Mouse (Mus musculus) midbrain, embryonic 10.5 days (tissue): ENCODE results near the gene Ly6g6f. TPM values are rescaled to one million over a fixed set of nuclear protein-coding genes. Genes with fewer than 3 reads are reported as not detected.
A peak's percentile ranks its signal among the peaks of the same experiment; 100 is the strongest.
"Not testable (repeated sequence)": the region's sequence is repeated elsewhere in the genome, so short reads cannot be mapped to it uniquely, and the experiment has no call there.

Source experiments
- DNase-seq: peaks from one replicate; pipeline ENCODE4 v3.0.0-alpha.2; 2017; ENCODE audit warnings: low spot score
- H3K27ac ChIP-seq: fragments of 300-500 bp; sonication (generic); replicated peaks from 2 replicates; pipeline ENCODE4 v1.5.1; 2016; ENCODE audit warnings: mild to moderate bottlenecking
- H3K27me3 ChIP-seq: fragments of 300-500 bp; sonication (generic); 2 replicates; pipeline ENCODE4 v1.6.1; 2016; ENCODE audit warnings: low read depth, mild to moderate bottlenecking; ENCODE audit not compliant: poor library complexity, severe bottlenecking
- H3K36me3 ChIP-seq: fragments of 300-500 bp; sonication (generic); 2 replicates; pipeline ENCODE4 v1.6.1; 2016; ENCODE audit warnings: mild to moderate bottlenecking, moderate library complexity
- H3K4me1 ChIP-seq: fragments of 300-500 bp; sonication (generic); 2 replicates; pipeline ENCODE4 v1.6.1; 2016
- H3K4me3 ChIP-seq: fragments of 300-500 bp; sonication (generic); 2 replicates; pipeline ENCODE4 v1.5.1; 2016; ENCODE audit warnings: mild to moderate bottlenecking, moderate library complexity
- H3K9me3 ChIP-seq: fragments of 300-500 bp; sonication (generic); replicated peaks from 2 replicates; pipeline ENCODE4 v1.6.1; 2016; ENCODE audit warnings: mild to moderate bottlenecking
- WGBS: fragments of 180-500 bp; shearing (Covaris S2); methylation state at CpG from one replicate; pipeline ENCODE4 v1.1.7; 2016; 5-methylcytosine and 5-hydroxymethylcytosine counted together
- polyA plus RNA-seq: library from polyadenylated mRNA; unstranded; fragments of >200 nt; fragmentation: Nextera tagmentation; extraction: Ambion mirVana; gene quantifications from 2 replicates; pipeline ENCODE4 v1.2.1, GENCODE M21; 2016

Ly6g6f gene
- 0.70 and 0.86 TPM in 2 replicates for polyA plus RNA-seq

- Histone ChIP-seq H3K9me3 (no peaks in the 10 kb centered on the region), H3K4me3 (no peak within 1 kb of the TSS), H3K4me1 (peaks cover 10% of the 10 kb centered on the region), H3K36me3 (peaks cover under 1% of the 10 kb centered on the region; the same call in 1 of the 2 replicates), H3K27me3 (no peaks in the 10 kb centered on the region), H3K27ac (no peak within 1 kb of the TSS)
- DNase-seq: no peak
- WGBS: 86% methylated on average over 7 of the region's 7 CpGs
These were observed at the start of gene Ly6g6f for GRCm38 (mm10) chr17:35085208-35085865. Gene Ly6g6f (minus strand): TSS chr17:35085610.

- peak; percentile 93 for DNase-seq
- H3K4me1 ChIP-seq: peaks cover 23% of the 10 kb centered on the region
- peak within 1 kb of the TSS; percentile 86 for H3K4me3 ChIP-seq
- H3K27ac ChIP-seq: peak within 1 kb of the TSS; percentile 99
- WGBS: under 1% methylated on average over 66 of the region's 66 CpGs
- H3K9me3 ChIP-seq: no peaks in the 10 kb centered on the region
- peaks cover 34% of the 10 kb centered on the region for H3K36me3 ChIP-seq
- no peaks in the 10 kb centered on the region for H3K27me3 ChIP-seq
These were observed 49.6 kb upstream of the Ly6g6f start, which contains the start of gene Bag6 for GRCm38 (mm10) chr17:35134801-35135590. Gene Bag6 (plus strand): TSS chr17:35135178.

- Histone ChIP-seq H3K27ac (no peak overlapping the region), H3K4me3 (peak overlapping the region; percentile 8; the same call in 1 of the 2 replicates), H3K9me3 (no peaks in the 10 kb centered on the region), H3K36me3 (peaks cover 24% of the 10 kb centered on the region), H3K27me3 (no peaks in the 10 kb centered on the region), H3K4me1 (peaks cover 19% of the 10 kb centered on the region)
- DNase-seq: no peak
- WGBS: 93% methylated on average over 7 of the region's 7 CpGs
These were observed 48.1 kb upstream of the Ly6g6f start for GRCm38 (mm10) chr17:35133517-35133916.

- H3K4me1 ChIP-seq: peaks cover 23% of the 10 kb centered on the region
- no peaks in the 10 kb centered on the region for H3K27me3 ChIP-seq
- WGBS: 74% methylated on average over 3 of the region's 3 CpGs
- no peak overlapping the region for H3K27ac ChIP-seq
- no peak overlapping the region for H3K4me3 ChIP-seq
- no peaks in the 10 kb centered on the region for H3K9me3 ChIP-seq
- peaks cover 18% of the 10 kb centered on the region for H3K36me3 ChIP-seq
- DNase-seq: no peak
These were observed 46.8 kb upstream of the Ly6g6f start for GRCm38 (mm10) chr17:35132174-35132560.

GRCm38 (mm10) chr17:35131500-35132173, 46.2 kb upstream of the Ly6g6f start, which contains the start of gene Apom:
Gene Apom (minus strand): TSS chr17:35132050.
- Histone ChIP-seq H3K9me3 (no peaks in the 10 kb centered on the region), H3K36me3 (peaks cover 18% of the 10 kb centered on the region), H3K4me3 (peak within 1 kb of the TSS; percentile 21; the same call in 1 of the 2 replicates), H3K4me1 (peaks cover 23% of the 10 kb centered on the region), H3K27me3 (no peaks in the 10 kb centered on the region), H3K27ac (no peak within 1 kb of the TSS)
- 82% methylated on average over 15 of the region's 15 CpGs for WGBS
- no peak for DNase-seq

GRCm38 (mm10) chr17:35131038-35131437, 45.6 kb upstream of the Ly6g6f start:
- peaks cover 18% of the 10 kb centered on the region for H3K36me3 ChIP-seq
- no peak for DNase-seq
- H3K27ac ChIP-seq: no peak overlapping the region
- H3K27me3 ChIP-seq: no peaks in the 10 kb centered on the region
- no peaks in the 10 kb centered on the region for H3K9me3 ChIP-seq
- peaks cover 23% of the 10 kb centered on the region for H3K4me1 ChIP-seq
- H3K4me3 ChIP-seq: no peak overlapping the region
- WGBS: 90% methylated on average over 8 of the region's 8 CpGs

- H3K4me3 ChIP-seq: no peak overlapping the region
- H3K9me3 ChIP-seq: no peaks in the 10 kb centered on the region
- H3K27ac ChIP-seq: no peak overlapping the region
- no peaks in the 10 kb centered on the region for H3K27me3 ChIP-seq
- 76% methylated on average over 11 of the region's 11 CpGs for WGBS
- peaks cover 29% of the 10 kb centered on the region for H3K36me3 ChIP-seq
- H3K4me1 ChIP-seq: peaks cover 29% of the 10 kb centered on the region
- no peak for DNase-seq
These were observed 43.6 kb upstream of the Ly6g6f start for GRCm38 (mm10) chr17:35128996-35129395.

GRCm38 (mm10) chr17:35127017-35127416, 41.6 kb upstream of the Ly6g6f start:
- peak overlapping the region; percentile 78 for H3K4me3 ChIP-seq
- peaks cover 37% of the 10 kb centered on the region for H3K36me3 ChIP-seq
- no peak for DNase-seq
- 0 out of 2 replicates have a peak overlapping the region, but pooled peaks have one; percentile 92 for H3K27ac ChIP-seq
- 71% methylated on average over 13 of the region's 13 CpGs for WGBS
- no peaks in the 10 kb centered on the region for H3K27me3 ChIP-seq
- peaks cover 36% of the 10 kb centered on the region for H3K4me1 ChIP-seq
- H3K9me3 ChIP-seq: no peaks in the 10 kb centered on the region

- Histone ChIP-seq H3K27me3 (no peaks in the 10 kb centered on the region), H3K4me1 (peaks cover 41% of the 10 kb centered on the region), H3K36me3 (peaks cover 37% of the 10 kb centered on the region), H3K9me3 (no peaks in the 10 kb centered on the region), H3K27ac (peak within 1 kb of the TSS; percentile 92), H3K4me3 (peak within 1 kb of the TSS; percentile 78)
- WGBS: under 1% methylated on average over 36 of the region's 36 CpGs
- DNase-seq: peak; percentile 76
These were observed 40.8 kb upstream of the Ly6g6f start, which contains the start of gene D17H6S53E for GRCm38 (mm10) chr17:35126206-35126611. Gene D17H6S53E (plus strand): TSS chr17:35126373.

- H3K27ac ChIP-seq: no peak overlapping the region
- H3K9me3 ChIP-seq: no peaks in the 10 kb centered on the region
- no peaks in the 10 kb centered on the region for H3K27me3 ChIP-seq
- peak overlapping the region; percentile 78 for H3K4me3 ChIP-seq
- WGBS: 36% methylated on average over 6 of the region's 6 CpGs
- peaks cover 42% of the 10 kb centered on the region for H3K4me1 ChIP-seq
- no peak for DNase-seq
- H3K36me3 ChIP-seq: peaks cover 37% of the 10 kb centered on the region
These were observed 40.2 kb upstream of the Ly6g6f start for GRCm38 (mm10) chr17:35125578-35125977.

- H3K4me1 ChIP-seq: peaks cover 47% of the 10 kb centered on the region
- 92% methylated on average over 1 of the region's 1 CpGs for WGBS
- peak overlapping the region; percentile 78; the same call in 1 of the 2 replicates for H3K4me3 ChIP-seq
- H3K27ac ChIP-seq: no peak overlapping the region
- H3K9me3 ChIP-seq: no peaks in the 10 kb centered on the region
- H3K36me3 ChIP-seq: peaks cover 35% of the 10 kb centered on the region
- DNase-seq: no peak
- H3K27me3 ChIP-seq: no peaks in the 10 kb centered on the region
These were observed 39.7 kb upstream of the Ly6g6f start for GRCm38 (mm10) chr17:35125081-35125480.

- not testable (repeated sequence) for H3K9me3 ChIP-seq, H3K27ac ChIP-seq, DNase-seq, H3K27me3 ChIP-seq
- 93% methylated on average over 12 of the region's 12 CpGs for WGBS
- Histone ChIP-seq H3K4me3 (0 out of 2 replicates have a peak overlapping the region, but pooled peaks have one; percentile 1), H3K36me3 (peaks cover 37% of the 10 kb centered on the region), H3K4me1 (peaks cover 53% of the 10 kb centered on the region)
These were observed 39.0 kb upstream of the Ly6g6f start for GRCm38 (mm10) chr17:35124261-35124896.
